Mouse (Mus musculus) cerebellum, postnatal 4 days (tissue): ENCODE results near the gene Wipf3.

Experiments
- DNase-seq, 2 experiments: peaks; one replicate each; pipeline ENCODE4 v3.0.0; 2022; ENCODE audit warnings: low spot score in 2 of 2, mixed read lengths in 1 of 2

The Wipf3 gene

GRCm38 (mm10) chr6:54432191-54432590, 2.8 kb downstream of the Wipf3 start:
- no peak for DNase-seq

- no peak for DNase-seq
Measured at GRCm38 (mm10) chr6:54432806-54433545, 3.6 kb downstream of the Wipf3 start.

- DNase-seq = no peak
Measured at GRCm38 (mm10) chr6:54434171-54434570, 4.8 kb downstream of the Wipf3 start.

GRCm38 (mm10) chr6:54435663-54436062, 6.3 kb downstream of the Wipf3 start:
- no peak for DNase-seq

- no peak for DNase-seq
Measured at GRCm38 (mm10) chr6:54436286-54436685, 6.9 kb downstream of the Wipf3 start.

GRCm38 (mm10) chr6:54438510-54438909, 9.1 kb downstream of the Wipf3 start:
- no peak for DNase-seq

GRCm38 (mm10) chr6:54440658-54441057, 11.3 kb downstream of the Wipf3 start:
- DNase-seq = no peak

- no peak for DNase-seq
Measured at GRCm38 (mm10) chr6:54443657-54444056, 14.3 kb downstream of the Wipf3 start.

- DNase-seq = no peak
Measured at GRCm38 (mm10) chr6:54444086-54444485, 14.7 kb downstream of the Wipf3 start.

GRCm38 (mm10) chr6:54445249-54445818, 15.9 kb downstream of the Wipf3 start:
- DNase-seq = no peak

GRCm38 (mm10) chr6:54447353-54447752, 17.9 kb downstream of the Wipf3 start:
- DNase-seq = no peak

GRCm38 (mm10) chr6:54459661-54460060, 30.3 kb downstream of the Wipf3 start:
- DNase-seq = no peak

- peak in 1 of 2 experiments; percentile 12 for DNase-seq
Measured at GRCm38 (mm10) chr6:54460172-54460914, 30.9 kb downstream of the Wipf3 start.

- DNase-seq = peak; percentile 22 to 64
Measured at GRCm38 (mm10) chr6:54460915-54461671, 31.7 kb downstream of the Wipf3 start.

- peak in 1 of 2 experiments; percentile 16 for DNase-seq
Measured at GRCm38 (mm10) chr6:54462766-54463165, 33.4 kb downstream of the Wipf3 start.

GRCm38 (mm10) chr6:54463701-54464458, 34.5 kb downstream of the Wipf3 start:
- peak; percentile 15 to 21 for DNase-seq

- peak in 1 of 2 experiments; percentile 4 for DNase-seq
Measured at GRCm38 (mm10) chr6:54464926-54465325, 35.5 kb downstream of the Wipf3 start.

GRCm38 (mm10) chr6:54467371-54467770, 38.0 kb downstream of the Wipf3 start:
- DNase-seq = no peak

GRCm38 (mm10) chr6:54471866-54472265, 42.5 kb downstream of the Wipf3 start:
- DNase-seq = no peak

GRCm38 (mm10) chr6:54472846-54473715, 43.7 kb downstream of the Wipf3 start:
- no peak for DNase-seq
